Mouse (Mus musculus) neural tube, embryonic 11.5 days (tissue): ENCODE measurements around the gene Adipoq. TPM values are rescaled to one million over a fixed set of nuclear protein-coding genes. Genes with fewer than 3 reads are reported as not detected.

ENCODE experiments used
- ATAC-seq: fragments of 200-750 bp; cut with Nextera tagmentation; 2 replicates; pipeline ENCODE4 v1.8.0; 2017; ENCODE audit warnings: moderate number of reproducible peaks, mild to moderate bottlenecking, moderate TSS enrichment, moderate library complexity; ENCODE audit not compliant: insufficient read depth, low FRiP score, low TSS enrichment
- DNase-seq: peaks from one replicate; pipeline ENCODE4 v3.0.0-alpha.2; 2015; ENCODE audit warnings: low spot score
- H3K27ac ChIP-seq: fragments of 300-500 bp; sonication (generic); 2 replicates; pipeline ENCODE4 v1.5.1; 2014; ENCODE audit warnings: low read depth, mild to moderate bottlenecking, low read length
- H3K27me3 ChIP-seq: fragments of 300-500 bp; sonication (generic); 2 replicates; pipeline ENCODE4 v1.6.1; 2014; ENCODE audit warnings: mild to moderate bottlenecking, low read length, mixed read lengths; ENCODE audit not compliant: control insufficient read depth, insufficient read depth
- H3K36me3 ChIP-seq: fragments of 300-500 bp; sonication (generic); 2 replicates; pipeline ENCODE4 v1.6.1; 2014; ENCODE audit warnings: mild to moderate bottlenecking, low read length, moderate library complexity, mixed read lengths; ENCODE audit not compliant: control insufficient read depth, insufficient read depth
- H3K4me1 ChIP-seq: fragments of 300-500 bp; sonication (generic); 2 replicates; pipeline ENCODE4 v1.6.1; 2014; ENCODE audit warnings: low read length, mixed read lengths; ENCODE audit not compliant: control insufficient read depth, insufficient read depth
- H3K4me2 ChIP-seq: fragments of 300-500 bp; sonication (generic); 2 replicates; pipeline ENCODE4 v1.6.1; 2014; ENCODE audit warnings: low read depth, mild to moderate bottlenecking, moderate library complexity
- H3K4me3 ChIP-seq: fragments of 300-500 bp; sonication (generic); 2 replicates; pipeline ENCODE4 v1.5.1; 2014; ENCODE audit warnings: low read depth, low read length
- H3K9ac ChIP-seq: fragments of 300-500 bp; sonication (generic); 2 replicates; pipeline ENCODE4 v1.6.1; 2014; ENCODE audit warnings: mild to moderate bottlenecking, low read length
- H3K9me3 ChIP-seq: fragments of 300-500 bp; sonication (generic); 2 replicates; pipeline ENCODE4 v1.6.1; 2016; ENCODE audit warnings: low read length; ENCODE audit not compliant: control insufficient read depth
- WGBS: fragments of 180-500 bp; shearing (Covaris S2); extraction: QIAGEN DNeasy Blood & Tissue Kit; methylation state at CpG from one replicate; pipeline ENCODE4 v1.1.7; 2014; 5-methylcytosine and 5-hydroxymethylcytosine counted together
- microRNA-seq: library from miRNA; unstranded; fragments of <30 nt; microRNA quantifications from one replicate; pipeline ENCODE4, GENCODE M21; 2016
- polyA plus RNA-seq: library from polyadenylated mRNA; unstranded; fragments of >200 nt; fragmentation: Nextera tagmentation; extraction: Ambion mirVana; gene quantifications from 2 replicates; pipeline ENCODE4 v1.2.1, GENCODE M21; 2014

Adipoq gene
- polyA plus RNA-seq, 1 experiment from 2014 or later, result not detected

DNA sequence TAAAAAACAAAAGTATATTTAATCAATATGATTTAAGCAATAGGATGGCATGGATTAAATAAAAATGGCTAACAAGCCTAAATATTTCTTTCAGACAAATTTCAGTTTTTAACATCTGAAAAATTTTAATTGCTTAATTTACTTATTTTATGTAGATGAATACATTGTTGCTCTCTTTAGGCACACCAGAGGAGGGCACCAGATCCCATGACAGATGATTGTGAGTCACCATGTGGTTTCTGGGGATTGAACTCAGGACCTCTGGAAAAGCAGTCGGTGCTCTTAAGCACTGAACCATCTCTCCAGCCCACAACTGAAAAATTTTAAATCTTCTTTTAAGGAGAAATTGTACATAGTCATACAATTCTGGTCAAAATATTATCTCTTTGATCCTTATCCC is 43.3 kb downstream of the Adipoq start:
- no peak overlapping the region for H3K9ac ChIP-seq
- 77% methylated on average over 1 of the region's 1 CpGs for WGBS
- no peaks in the 10 kb centered on the region for H3K27me3 ChIP-seq
- ATAC-seq, result no peak
- no peaks in the 10 kb centered on the region for H3K4me1 ChIP-seq
- no peak overlapping the region for H3K4me2 ChIP-seq
- no peak overlapping the region for H3K27ac ChIP-seq
- H3K36me3 ChIP-seq, result no peaks in the 10 kb centered on the region
- no peak for DNase-seq
- H3K4me3 ChIP-seq, result no peak overlapping the region
- no peaks in the 10 kb centered on the region for H3K9me3 ChIP-seq

DNA sequence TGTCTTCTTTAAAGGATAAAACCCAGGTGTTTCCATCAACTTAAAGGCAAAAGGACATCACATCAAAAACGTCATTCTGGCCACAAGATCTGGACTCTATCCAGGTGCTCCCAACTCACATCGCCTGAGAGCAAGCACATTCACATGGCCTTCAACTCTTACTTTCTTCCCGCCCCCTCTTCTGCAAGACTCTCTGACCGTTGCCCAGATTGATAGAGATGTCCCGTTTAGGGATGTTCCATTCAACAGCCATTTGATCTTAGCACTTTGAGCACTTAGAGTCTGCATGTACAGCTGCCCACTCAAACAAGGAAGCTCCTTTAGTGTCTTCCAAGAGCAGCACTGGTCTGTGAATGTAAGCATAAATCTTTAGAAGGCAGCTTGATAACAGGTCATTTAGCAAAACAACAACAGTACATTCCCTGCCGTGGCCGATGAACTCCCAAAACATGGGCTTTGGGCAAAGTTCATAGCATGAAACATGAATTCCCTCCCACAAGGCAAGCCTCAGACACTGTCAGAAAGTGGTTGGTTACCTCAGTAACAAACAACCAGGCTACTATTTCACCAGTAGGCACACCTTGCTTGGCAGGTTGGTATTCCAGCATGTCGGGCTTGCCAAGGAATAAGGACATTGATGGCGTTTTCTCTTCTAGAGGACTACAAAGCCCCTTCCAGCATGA is 45.4 kb downstream of the Adipoq start:
- no peak for DNase-seq
- Histone ChIP-seq H3K27ac (no peak overlapping the region), H3K9me3 (no peaks in the 10 kb centered on the region), H3K27me3 (no peaks in the 10 kb centered on the region), H3K4me3 (no peak overlapping the region), H3K4me2 (no peak overlapping the region), H3K4me1 (no peaks in the 10 kb centered on the region), H3K36me3 (no peaks in the 10 kb centered on the region), H3K9ac (no peak overlapping the region)
- WGBS, result 84% methylated on average over 9 of the region's 9 CpGs
- no peak for ATAC-seq

DNA sequence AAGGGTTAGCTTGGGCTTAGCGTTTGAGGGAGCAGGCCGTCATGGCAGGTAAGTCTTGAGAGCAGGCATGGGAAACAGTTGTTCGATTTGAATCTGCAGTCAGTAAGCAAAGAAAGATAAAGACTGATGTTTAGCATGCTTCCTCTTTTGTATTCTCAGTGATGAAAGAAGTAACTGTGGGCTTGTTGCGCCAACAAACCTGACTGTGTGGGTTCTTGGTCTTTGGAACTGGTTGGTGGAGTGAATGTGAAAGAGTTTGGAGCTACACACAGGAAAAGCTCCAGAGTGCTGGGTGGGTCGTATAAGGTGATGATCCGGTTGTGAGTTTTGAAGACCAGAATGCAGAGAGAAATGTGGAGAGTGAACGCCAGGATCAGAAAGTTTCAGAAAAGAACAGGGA is 49.3 kb downstream of the Adipoq start:
- Histone ChIP-seq H3K4me3 (no peak overlapping the region), H3K4me1 (no peaks in the 10 kb centered on the region), H3K9me3 (no peaks in the 10 kb centered on the region), H3K27ac (no peak overlapping the region), H3K4me2 (no peak overlapping the region), H3K27me3 (no peaks in the 10 kb centered on the region), H3K36me3 (no peaks in the 10 kb centered on the region), H3K9ac (no peak overlapping the region)
- ATAC-seq (no peak), DNase-seq (no peak)
- WGBS, result 87% methylated on average over 7 of the region's 7 CpGs

DNA sequence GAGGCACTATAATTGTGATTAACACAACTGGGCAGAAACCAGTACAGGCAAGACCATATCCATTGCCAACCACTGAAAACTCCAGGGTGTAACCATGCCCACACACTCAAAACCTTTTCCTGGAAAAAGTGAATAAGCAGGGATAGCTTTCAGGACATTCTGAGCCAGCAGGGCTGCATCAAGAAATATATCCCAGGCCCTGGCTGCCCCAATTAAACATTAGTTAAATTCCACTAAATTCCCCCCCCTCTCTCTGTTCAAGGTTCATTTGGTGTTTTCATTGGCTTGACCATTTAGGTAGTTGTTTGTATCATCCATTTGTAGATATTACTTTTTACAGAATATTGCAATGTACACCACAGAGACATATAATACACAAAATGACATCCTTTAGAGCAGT is 50.0 kb downstream of the Adipoq start:
- ATAC-seq, result no peak

DNA sequence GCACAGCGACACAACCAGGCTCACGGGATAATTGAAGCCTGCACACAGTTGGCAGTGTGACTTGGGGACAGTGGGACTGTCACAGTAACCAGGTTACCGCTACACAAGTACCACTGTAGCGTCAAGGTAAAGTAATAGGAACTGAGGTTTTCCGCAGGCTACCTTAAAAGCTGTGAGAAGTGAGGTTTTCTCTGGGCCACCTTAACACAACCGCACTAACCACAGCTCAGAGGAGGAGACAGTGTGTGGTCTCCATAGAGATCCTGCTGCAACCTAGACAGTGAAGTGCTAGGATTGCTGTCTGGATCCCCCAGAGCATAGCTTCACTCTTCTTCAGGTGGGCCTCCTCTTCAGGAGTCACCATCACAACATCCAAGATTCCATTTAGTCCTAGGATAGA is 50.5 kb downstream of the Adipoq start:
- Histone ChIP-seq H3K27ac (no peak overlapping the region), H3K4me1 (no peaks in the 10 kb centered on the region), H3K9me3 (no peaks in the 10 kb centered on the region), H3K4me2 (no peak overlapping the region), H3K36me3 (no peaks in the 10 kb centered on the region), H3K27me3 (no peaks in the 10 kb centered on the region), H3K4me3 (no peak overlapping the region), H3K9ac (no peak overlapping the region)
- 90% methylated on average over 6 of the region's 6 CpGs for WGBS
- DNase-seq (no peak), ATAC-seq (no peak)

More for the DNA sequence above, 50.0 kb downstream of the Adipoq start:
- Histone ChIP-seq H3K9ac (no peak overlapping the region), H3K36me3 (no peaks in the 10 kb centered on the region), H3K4me1 (no peaks in the 10 kb centered on the region), H3K4me3 (no peak overlapping the region), H3K27ac (no peak overlapping the region), H3K9me3 (no peaks in the 10 kb centered on the region), H3K4me2 (no peak overlapping the region), H3K27me3 (no peaks in the 10 kb centered on the region)
- DNase-seq, result no peak

DNA sequence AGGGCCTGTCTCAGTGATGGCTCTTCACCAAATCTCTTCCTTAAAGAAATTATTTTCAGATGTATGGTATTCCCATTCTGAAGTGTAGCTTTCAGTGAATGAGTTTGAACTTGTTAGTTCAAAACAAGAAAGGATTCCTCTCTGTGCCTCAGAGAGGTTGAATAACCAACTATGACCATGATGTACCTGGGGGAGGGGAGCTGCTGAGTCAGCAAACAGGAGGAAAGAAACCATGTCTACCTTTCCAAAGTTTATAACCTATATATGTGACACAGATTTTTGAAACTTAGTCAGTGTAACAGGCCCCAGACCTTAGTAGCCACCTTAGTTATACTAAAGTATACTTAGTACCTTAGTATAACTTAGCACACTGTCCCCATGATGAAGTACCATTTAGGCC is 55.2 kb downstream of the Adipoq start:
- DNase-seq, result no peak
- no peak for ATAC-seq
- Histone ChIP-seq H3K36me3 (no peaks in the 10 kb centered on the region), H3K9me3 (no peaks in the 10 kb centered on the region), H3K27ac (no peak overlapping the region), H3K4me2 (no peak overlapping the region), H3K4me3 (no peak overlapping the region), H3K4me1 (no peaks in the 10 kb centered on the region), H3K9ac (no peak overlapping the region), H3K27me3 (no peaks in the 10 kb centered on the region)

Small RNA genes lying within 50 kb of the gene (microRNA-seq; reads per million reads assigned to microRNA genes)
- not detected for gene Gm49346

Other genes starting within 250 kb of the Adipoq start
- gene Fetub, start 228.2 kb upstream of the Adipoq start, polyA plus RNA-seq, result not detected in 2 replicates
- gene Hrg, start 195.5 kb upstream of the Adipoq start, polyA plus RNA-seq, result 0.19 TPM in 1 of 2 replicates, not detected in the other
- gene Kng2, start 117.1 kb upstream of the Adipoq start, polyA plus RNA-seq, result 0.36 TPM in 1 of 2 replicates, not detected in the other
- not detected in 2 replicates for gene Kng1, start 88.7 kb upstream of the Adipoq start, polyA plus RNA-seq
- 217 and 230 TPM in 2 replicates for gene Eif4a2, start 39.1 kb upstream of the Adipoq start, polyA plus RNA-seq
- 150 and 184 TPM in 2 replicates for gene Rfc4, start 18.8 kb upstream of the Adipoq start, polyA plus RNA-seq
- gene St6gal1, start 78.2 kb downstream of the Adipoq start, polyA plus RNA-seq, result 36.3 and 39.7 TPM in 2 replicates